Mouse (Mus musculus): Measurements from ENCODE around the gene Rpa2. TPM values are rescaled to one million over a fixed set of nuclear protein-coding genes. Genes with fewer than 3 reads are reported as not detected.
"Not testable (repeated sequence)": the region's sequence is repeated elsewhere in the genome, so short reads cannot be mapped to it uniquely, and the experiment has no call there.

Gene Rpa2
- polyA plus RNA-seq, 1 experiment from 2014 or later, result 31.6 TPM

GRCm38 (mm10) chr4:132797461-132797860 is 29.3 kb downstream of the Rpa2 start:
- 87% methylated on average over 1 of the region's 1 CpGs for WGBS
- peaks cover 4% of the 10 kb centered on the region; the same call in 1 of the 2 replicates for H3K27me3 ChIP-seq (ENCODE audit: control insufficient read depth, insufficient read depth, low read depth, low read length)
- H3K27ac ChIP-seq (ENCODE audit: low read length), result no peak overlapping the region
- no peak overlapping the region for H3K9ac ChIP-seq (ENCODE audit: low read depth, low read length)
- no peaks in the 10 kb centered on the region for H3K36me3 ChIP-seq (ENCODE audit: control insufficient read depth, insufficient read depth, low read length)
- no peak for ATAC-seq
- no peak overlapping the region for H3K4me2 ChIP-seq (ENCODE audit: low read length)
- peaks cover 4% of the 10 kb centered on the region for H3K4me1 ChIP-seq (ENCODE audit: control insufficient read depth, insufficient read depth, low read length)
- no peak overlapping the region for H3K4me3 ChIP-seq (ENCODE audit: low read depth, low read length)
- H3K9me3 ChIP-seq (replicated peaks; ENCODE audit: control insufficient read depth, low read length, poor library complexity, severe bottlenecking), result no peaks in the 10 kb centered on the region

GRCm38 (mm10) chr4:132798028-132798427 is 29.9 kb downstream of the Rpa2 start:
- peaks cover 4% of the 10 kb centered on the region; the same call in 1 of the 2 replicates for H3K27me3 ChIP-seq (ENCODE audit: control insufficient read depth, insufficient read depth, low read depth, low read length)
- H3K9ac ChIP-seq (ENCODE audit: low read depth, low read length), result no peak overlapping the region
- H3K27ac ChIP-seq (ENCODE audit: low read length), result no peak overlapping the region
- ATAC-seq, result no peak
- H3K9me3 ChIP-seq (replicated peaks; ENCODE audit: control insufficient read depth, low read length, poor library complexity, severe bottlenecking), result no peaks in the 10 kb centered on the region
- H3K4me3 ChIP-seq (ENCODE audit: low read depth, low read length), result no peak overlapping the region
- no peaks in the 10 kb centered on the region for H3K36me3 ChIP-seq (ENCODE audit: control insufficient read depth, insufficient read depth, low read length)
- H3K4me2 ChIP-seq (ENCODE audit: low read length), result no peak overlapping the region
- 76% methylated on average over 4 of the region's 4 CpGs for WGBS
- peaks cover 4% of the 10 kb centered on the region for H3K4me1 ChIP-seq (ENCODE audit: control insufficient read depth, insufficient read depth, low read length)

DNA sequence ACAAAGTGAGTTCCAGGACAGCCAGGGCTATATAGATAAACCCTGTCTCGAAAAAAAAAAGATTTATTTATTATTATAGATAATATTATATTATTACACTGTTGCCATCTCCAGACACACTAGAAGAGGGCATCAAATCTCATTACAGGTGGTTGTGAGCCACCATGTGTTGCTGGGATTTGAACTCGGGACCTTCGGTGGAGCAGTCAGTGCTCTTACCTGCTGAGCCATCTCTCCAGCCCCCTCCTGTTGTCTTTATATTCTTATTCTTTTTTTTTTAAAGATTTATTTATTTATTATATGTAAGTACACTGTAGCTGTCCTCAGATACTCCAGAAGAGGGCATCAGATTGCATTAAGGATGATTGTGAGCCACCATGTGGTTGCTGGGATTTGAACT is 30.5 kb downstream of the Rpa2 start:
- not testable (repeated sequence) for H3K9ac ChIP-seq (ENCODE audit: low read depth, low read length); H3K4me2 ChIP-seq (ENCODE audit: low read length); ATAC-seq; H3K4me3 ChIP-seq (ENCODE audit: low read depth, low read length); H3K27ac ChIP-seq (ENCODE audit: low read length); H3K9me3 ChIP-seq (replicated peaks; ENCODE audit: control insufficient read depth, low read length, poor library complexity, severe bottlenecking); H3K27me3 ChIP-seq (ENCODE audit: control insufficient read depth, insufficient read depth, low read depth, low read length); H3K36me3 ChIP-seq (ENCODE audit: control insufficient read depth, insufficient read depth, low read length); H3K4me1 ChIP-seq (ENCODE audit: control insufficient read depth, insufficient read depth, low read length)
- 87% methylated on average over 3 of the region's 3 CpGs for WGBS

- Histone ChIP-seq H3K36me3 (ENCODE audit: control insufficient read depth, insufficient read depth, low read length) (no peaks in the 10 kb centered on the region), H3K4me1 (ENCODE audit: control insufficient read depth, insufficient read depth, low read length) (peaks cover 4% of the 10 kb centered on the region), H3K27me3 (ENCODE audit: control insufficient read depth, insufficient read depth, low read depth, low read length) (peaks cover 4% of the 10 kb centered on the region; the same call in 1 of the 2 replicates), H3K9ac (ENCODE audit: low read depth, low read length) (no peak overlapping the region), H3K9me3 (replicated peaks; ENCODE audit: control insufficient read depth, low read length, poor library complexity, severe bottlenecking) (no peaks in the 10 kb centered on the region), H3K4me3 (ENCODE audit: low read depth, low read length) (no peak overlapping the region), H3K27ac (ENCODE audit: low read length) (no peak overlapping the region), H3K4me2 (ENCODE audit: low read length) (no peak overlapping the region)
- 90% methylated on average over 4 of the region's 4 CpGs for WGBS
- ATAC-seq, result no peak
Observed at GRCm38 (mm10) chr4:132799845-132800244, 31.7 kb downstream of the Rpa2 start.

DNA sequence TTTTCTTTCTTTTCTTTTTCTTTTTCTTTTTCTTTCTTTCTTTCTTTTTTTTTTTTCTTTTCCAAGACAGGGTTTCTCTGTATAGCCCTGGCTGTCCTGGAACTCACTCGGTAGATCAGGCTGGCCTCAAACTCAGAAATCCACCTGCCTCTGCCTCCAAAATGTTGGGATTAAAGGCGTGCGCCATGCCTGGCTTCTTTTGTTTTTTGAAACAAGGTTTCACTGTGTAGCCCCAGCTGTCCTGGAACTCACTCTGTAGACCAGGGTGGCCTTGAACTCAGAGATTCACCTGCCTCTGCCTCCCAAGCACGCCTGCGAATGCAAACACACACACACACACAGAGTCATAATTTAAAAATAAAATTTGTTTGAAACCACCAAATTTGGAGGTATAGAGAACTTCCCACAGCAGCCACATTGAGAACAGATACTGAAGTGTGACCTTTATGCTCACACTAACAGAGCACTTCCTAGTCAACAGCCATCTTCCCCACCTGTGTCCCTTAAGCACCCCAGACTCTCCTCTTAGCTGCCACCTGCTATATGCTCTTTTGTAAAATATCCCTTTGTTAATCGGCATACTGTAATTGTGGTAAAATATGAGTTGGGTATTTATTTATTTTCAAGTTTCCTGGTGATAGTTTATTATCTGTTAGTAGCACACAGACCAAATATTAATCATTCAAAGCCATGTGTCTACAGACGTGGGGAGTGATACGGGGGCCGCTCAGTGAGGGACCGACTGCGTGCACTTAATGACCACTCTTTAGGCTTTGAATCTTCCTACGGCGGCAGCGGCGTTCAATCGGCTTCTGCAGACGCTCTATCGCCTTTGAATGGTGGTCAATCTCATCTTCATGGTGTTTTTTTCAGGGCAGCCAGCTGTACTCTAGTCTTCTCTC is 33.3 kb downstream of the Rpa2 start:
- no peaks in the 10 kb centered on the region for H3K36me3 ChIP-seq (ENCODE audit: control insufficient read depth, insufficient read depth, low read length)
- no peak overlapping the region for H3K4me3 ChIP-seq (ENCODE audit: low read depth, low read length)
- no peaks in the 10 kb centered on the region for H3K9me3 ChIP-seq (replicated peaks; ENCODE audit: control insufficient read depth, low read length, poor library complexity, severe bottlenecking)
- H3K27me3 ChIP-seq (ENCODE audit: control insufficient read depth, insufficient read depth, low read depth, low read length), result no peaks in the 10 kb centered on the region
- H3K4me1 ChIP-seq (ENCODE audit: control insufficient read depth, insufficient read depth, low read length), result no peaks in the 10 kb centered on the region
- no peak overlapping the region for H3K9ac ChIP-seq (ENCODE audit: low read depth, low read length)
- WGBS, result 87% methylated on average over 18 of the region's 18 CpGs
- no peak for ATAC-seq
- H3K4me2 ChIP-seq (ENCODE audit: low read length), result no peak overlapping the region
- no peak overlapping the region for H3K27ac ChIP-seq (ENCODE audit: low read length)

DNA sequence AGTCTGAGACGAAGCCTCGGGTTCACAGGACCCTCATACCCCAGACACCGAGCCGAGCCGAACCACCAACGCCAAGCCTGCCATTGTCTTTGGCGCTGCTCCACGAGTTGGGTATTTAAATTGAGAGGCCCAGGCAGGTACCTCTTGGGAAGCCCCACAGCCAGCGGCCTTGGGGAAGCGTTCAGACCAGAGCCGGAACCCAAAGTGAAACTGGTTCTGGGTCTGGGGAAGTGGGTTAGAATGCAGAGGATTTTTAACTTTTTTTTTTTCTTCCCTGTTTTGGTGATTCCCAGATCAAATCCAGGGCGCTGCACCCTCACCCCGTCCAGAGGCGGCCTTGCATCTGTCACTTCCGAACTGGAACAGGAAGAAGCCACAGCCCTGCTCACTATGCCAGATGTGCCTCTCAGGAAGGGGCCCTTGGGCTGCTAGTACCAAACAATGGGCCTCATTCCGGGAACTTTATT is 34.1 kb downstream of the Rpa2 start:
- Histone ChIP-seq H3K36me3 (ENCODE audit: control insufficient read depth, insufficient read depth, low read length) (no peaks in the 10 kb centered on the region), H3K27ac (ENCODE audit: low read length) (no peak overlapping the region), H3K4me2 (ENCODE audit: low read length) (no peak overlapping the region), H3K4me1 (ENCODE audit: control insufficient read depth, insufficient read depth, low read length) (no peaks in the 10 kb centered on the region), H3K4me3 (ENCODE audit: low read depth, low read length) (no peak overlapping the region), H3K9ac (ENCODE audit: low read depth, low read length) (no peak overlapping the region), H3K9me3 (replicated peaks; ENCODE audit: control insufficient read depth, low read length, poor library complexity, severe bottlenecking) (no peaks in the 10 kb centered on the region), H3K27me3 (ENCODE audit: control insufficient read depth, insufficient read depth, low read depth, low read length) (no peaks in the 10 kb centered on the region)
- ATAC-seq, result no peak
- WGBS, result 73% methylated on average over 16 of the region's 16 CpGs

DNA sequence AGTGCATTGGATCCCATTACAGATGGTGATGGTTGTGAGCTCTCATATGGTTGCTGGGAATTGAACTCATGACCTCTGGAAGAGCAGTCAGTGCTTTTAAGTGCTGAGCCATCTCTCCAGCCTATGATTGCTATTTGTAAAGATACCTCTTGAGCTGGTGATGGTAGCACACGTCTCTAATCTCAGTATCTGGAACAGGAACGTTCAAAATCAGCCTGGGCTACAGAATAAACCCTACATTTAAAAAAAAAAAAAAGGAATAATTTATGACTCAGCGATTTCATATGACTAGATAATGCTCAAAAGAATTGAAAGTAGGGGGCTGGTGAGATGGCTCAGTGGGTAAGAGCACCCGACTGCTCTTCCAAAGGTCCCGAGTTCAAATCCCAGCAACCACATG is 35.1 kb downstream of the Rpa2 start:
- Histone ChIP-seq H3K9ac (ENCODE audit: low read depth, low read length) (no peak overlapping the region), H3K9me3 (replicated peaks; ENCODE audit: control insufficient read depth, low read length, poor library complexity, severe bottlenecking) (no peaks in the 10 kb centered on the region), H3K4me2 (ENCODE audit: low read length) (no peak overlapping the region), H3K36me3 (ENCODE audit: control insufficient read depth, insufficient read depth, low read length) (no peaks in the 10 kb centered on the region), H3K4me1 (ENCODE audit: control insufficient read depth, insufficient read depth, low read length) (no peaks in the 10 kb centered on the region), H3K27me3 (ENCODE audit: control insufficient read depth, insufficient read depth, low read depth, low read length) (no peaks in the 10 kb centered on the region), H3K4me3 (ENCODE audit: low read depth, low read length) (no peak overlapping the region), H3K27ac (ENCODE audit: low read length) (no peak overlapping the region)
- ATAC-seq, result no peak
- 94% methylated on average over 5 of the region's 5 CpGs for WGBS

DNA sequence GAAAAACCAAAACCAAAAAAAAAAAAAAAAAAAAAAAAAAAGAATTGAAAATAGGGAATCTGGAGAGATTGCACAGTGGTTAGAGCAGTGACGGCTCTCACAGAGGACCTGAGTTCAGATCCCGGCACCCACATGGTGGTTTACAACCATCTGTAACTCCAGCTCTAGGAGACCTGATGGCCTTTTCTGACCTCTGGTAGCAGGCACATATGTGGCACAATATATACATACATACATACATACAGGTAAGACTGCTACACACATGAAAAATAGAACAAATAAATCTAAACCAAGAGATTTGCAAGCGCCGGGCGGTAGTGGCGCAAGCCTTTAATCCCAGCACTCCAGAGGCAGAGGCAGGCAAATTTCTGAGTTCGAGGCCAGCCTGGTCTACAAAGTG is 35.7 kb downstream of the Rpa2 start:
- ATAC-seq, result no peak
- Histone ChIP-seq H3K4me1 (ENCODE audit: control insufficient read depth, insufficient read depth, low read length) (no peaks in the 10 kb centered on the region), H3K27ac (ENCODE audit: low read length) (no peak overlapping the region)

DNA sequence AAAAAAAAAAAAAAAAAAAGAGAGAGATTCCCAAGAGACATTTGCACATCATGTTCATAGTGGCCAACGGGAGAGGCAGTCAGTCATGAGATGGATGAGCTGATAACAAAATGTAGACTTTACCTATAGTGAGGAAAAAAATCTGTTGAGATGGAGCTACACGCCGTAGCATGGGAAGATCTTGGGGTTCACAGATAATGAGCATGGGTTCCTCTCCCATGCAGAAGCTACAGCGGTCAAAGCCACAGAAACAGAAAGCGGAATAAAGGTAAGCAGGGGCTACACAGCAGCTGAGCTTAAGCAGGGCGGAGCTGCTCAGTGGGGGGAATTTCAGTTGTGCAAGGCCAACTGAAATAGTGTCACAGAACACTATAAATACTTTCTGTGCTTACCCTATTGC is 36.2 kb downstream of the Rpa2 start:
- Histone ChIP-seq H3K4me2 (ENCODE audit: low read length) (no peak overlapping the region), H3K36me3 (ENCODE audit: control insufficient read depth, insufficient read depth, low read length) (no peaks in the 10 kb centered on the region), H3K9me3 (replicated peaks; ENCODE audit: control insufficient read depth, low read length, poor library complexity, severe bottlenecking) (no peaks in the 10 kb centered on the region), H3K27me3 (ENCODE audit: control insufficient read depth, insufficient read depth, low read depth, low read length) (no peaks in the 10 kb centered on the region), H3K27ac (ENCODE audit: low read length) (no peak overlapping the region), H3K4me3 (ENCODE audit: low read depth, low read length) (no peak overlapping the region), H3K4me1 (ENCODE audit: control insufficient read depth, insufficient read depth, low read length) (no peaks in the 10 kb centered on the region), H3K9ac (ENCODE audit: low read depth, low read length) (no peak overlapping the region)
- WGBS, result 94% methylated on average over 6 of the region's 6 CpGs
- no peak for ATAC-seq

More for the DNA sequence above, 35.7 kb downstream of the Rpa2 start:
- 97% methylated on average over 7 of the region's 7 CpGs for WGBS
- Histone ChIP-seq H3K9me3 (replicated peaks; ENCODE audit: control insufficient read depth, low read length, poor library complexity, severe bottlenecking) (no peaks in the 10 kb centered on the region), H3K4me3 (ENCODE audit: low read depth, low read length) (no peak overlapping the region), H3K27me3 (ENCODE audit: control insufficient read depth, insufficient read depth, low read depth, low read length) (no peaks in the 10 kb centered on the region), H3K9ac (ENCODE audit: low read depth, low read length) (no peak overlapping the region), H3K36me3 (ENCODE audit: control insufficient read depth, insufficient read depth, low read length) (no peaks in the 10 kb centered on the region), H3K4me2 (ENCODE audit: low read length) (no peak overlapping the region)
